9 mouse cellular contexts compared by ENCODE assay signal in the genomic region with DNA sequence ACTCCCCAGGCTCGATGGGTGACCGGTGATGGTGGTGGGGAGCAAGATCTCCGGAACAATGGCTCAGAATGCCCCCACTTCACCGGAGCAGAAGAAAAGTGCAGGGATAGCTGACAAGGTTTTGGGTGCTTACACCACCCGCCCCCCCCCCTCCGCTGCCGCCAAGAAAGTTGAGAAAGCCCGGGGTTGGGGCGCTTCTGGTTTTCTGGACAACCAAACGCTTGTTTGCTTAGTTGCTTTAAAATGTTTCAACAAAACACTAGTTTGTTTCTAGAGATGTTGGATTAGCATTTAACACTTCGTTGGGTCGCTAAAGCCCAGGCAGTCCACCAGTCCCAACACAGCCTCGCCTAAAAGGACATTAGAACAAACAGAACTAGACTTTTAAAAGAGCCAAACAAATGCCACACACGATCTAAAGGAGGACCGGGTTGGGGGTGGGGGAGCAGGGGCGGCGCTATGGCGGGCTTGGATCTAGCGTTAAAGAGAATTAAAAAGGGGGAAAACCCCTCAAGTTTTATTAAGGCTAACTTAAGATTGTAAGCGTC. TPM values are rescaled to one million over a fixed set of nuclear protein-coding genes. Genes with fewer than 3 reads are reported as not detected.
DNase-seq lines count a peak whose midpoint lies in the region; ATAC-seq and TF ChIP-seq lines count a peak whose summit lies in the region.
"Had no signal": no experiment of that assay in that cellular context is flagged by ENCODE, and none has a peak within 500 bp of the region (broad histone marks: within the 10 kb centered on the region; RNA-seq: fewer than 3 reads in every experiment).

No protein-coding gene starts in this region.

- peak overlapping the region; percentile 90 for H3K4me3 ChIP-seq in heart, embryonic 11.5 days (ENCODE audit: low read depth, low read length)
- peak overlapping the region; percentile 68 to 79 (median 73) for H3K4me3 ChIP-seq in CH12.LX (replicated peaks in 1 of 3; ENCODE audit: low read depth in 2 of 3, low read length in 2 of 3, poor library complexity in 1 of 3)
- H3K4me3 ChIP-seq in forebrain, embryonic 11.5 days (ENCODE audit: low read depth, low read length): peak overlapping the region; percentile 62
- peak overlapping the region; percentile 71 for H3K4me3 ChIP-seq in limb, embryonic 13.5 days
- H3K4me3 ChIP-seq in small intestine, adult 2 months (ENCODE audit: low read depth, low read length): peak overlapping the region; percentile 68

- WGBS in heart, embryonic 11.5 days (ENCODE audit: insufficient replicate concordance): under 1% methylated on average over 20 of the region's 20 CpGs
- WGBS in forebrain, embryonic 11.5 days: under 1% methylated on average over 20 of the region's 20 CpGs
- WGBS in limb, embryonic 13.5 days: under 1% methylated on average over 20 of the region's 20 CpGs
- under 1% methylated on average over 20 of the region's 20 CpGs for WGBS in small intestine, adult 2 months

- TF ChIP-seq CTCF in CH12.LX (conservative IDR thresholded peaks at IDR 0.05 in 1 of 2, IDR thresholded peaks at IDR 0.05 in 1 of 2; ENCODE audit: low read depth in 2 of 2, low read length in 2 of 2): no peak
- TF ChIP-seq CTCF in small intestine, adult 2 months (IDR thresholded peaks at IDR 0.05; ENCODE audit: extremely low read depth, insufficient read length, insufficient replicate concordance, low read depth, low read length): no peak

- H3K27ac ChIP-seq in heart, embryonic 11.5 days (ENCODE audit: low read depth, low read length): peak overlapping the region; percentile 99
- H3K27ac ChIP-seq in CH12.LX (ENCODE audit: insufficient read depth, low read depth): peak overlapping the region; percentile 91
- H3K27ac ChIP-seq in forebrain, embryonic 11.5 days (ENCODE audit: low read depth, low read length): peak overlapping the region; percentile 93
- H3K27ac ChIP-seq in limb, embryonic 13.5 days: peak overlapping the region; percentile 96
- peak overlapping the region; percentile 89 for H3K27ac ChIP-seq in small intestine, adult 2 months (ENCODE audit: insufficient read depth, low read depth, low read length)

- no peak for TF ChIP-seq EP300 in CH12.LX (IDR thresholded peaks at IDR 0.05; ENCODE audit: low read length)

- in situ Hi-C loops in CH12.LX (cut with MboI; ENCODE audit: low pct_ligation_motif_present, low pct_unique_long_range_greater_than_20kb, low sequenced_read_pairs): loop anchor here (10.0 kb wide), 1 partner anchor 58 kb away; no protein-coding TSS in a partner anchor

- TF ChIP-seq POLR2A in CH12.LX (IDR thresholded peaks at IDR 0.05; ENCODE audit: low read depth, low read length): no peak
- no peak for TF ChIP-seq POLR2A in small intestine, adult 2 months (IDR thresholded peaks at IDR 0.05; ENCODE audit: low read depth, low read length)

- TF ChIP-seq RAD21 in CH12.LX (IDR thresholded peaks at IDR 0.05; ENCODE audit: low read depth, low read length): no peak

- no peaks in the 10 kb centered on the region for H3K27me3 ChIP-seq in heart, embryonic 11.5 days (ENCODE audit: control insufficient read depth, insufficient read depth, low read length)
- no peaks in the 10 kb centered on the region for H3K27me3 ChIP-seq in CH12.LX (replicated peaks)
- H3K27me3 ChIP-seq in forebrain, embryonic 11.5 days (ENCODE audit: control insufficient read depth, insufficient read depth, low read length): peaks cover 2% of the 10 kb centered on the region; the same call in 1 of the 2 replicates
- no peaks in the 10 kb centered on the region for H3K27me3 ChIP-seq in limb, embryonic 13.5 days
- no peaks in the 10 kb centered on the region for H3K27me3 ChIP-seq in small intestine, adult 2 months (ENCODE audit: control insufficient read depth, insufficient read depth, low read length)
- H3K27me3 ChIP-seq: Patski had no signal

- H3K79me2 ChIP-seq in CH12.LX (replicated peaks; ENCODE audit: control insufficient read depth, extremely low read depth, insufficient read depth, poor library complexity, severe bottlenecking): peaks cover 20% of the 10 kb centered on the region

- ATAC-seq in heart, embryonic 11.5 days (replicated peaks; ENCODE audit: insufficient number of reproducible peaks, low FRiP score, low TSS enrichment): 0 out of 2 replicates have a peak, but pooled peaks have one; percentile 6
- ATAC-seq in forebrain, embryonic 11.5 days (replicated peaks; ENCODE audit: low FRiP score): peak; percentile 47
- ATAC-seq in limb, embryonic 13.5 days (ENCODE audit: low FRiP score, low read depth): no peak; the same call in 1 of the 2 replicates

- H3K9me3 ChIP-seq in heart, embryonic 11.5 days (replicated peaks; ENCODE audit: control insufficient read depth, low read length): no peaks in the 10 kb centered on the region
- no peaks in the 10 kb centered on the region for H3K9me3 ChIP-seq in CH12.LX (replicated peaks; ENCODE audit: low read length)
- H3K9me3 ChIP-seq in forebrain, embryonic 11.5 days (ENCODE audit: control insufficient read depth, low read length): no peaks in the 10 kb centered on the region
- no peaks in the 10 kb centered on the region for H3K9me3 ChIP-seq in limb, embryonic 13.5 days

- H3K36me3 ChIP-seq in heart, embryonic 11.5 days (ENCODE audit: control insufficient read depth, insufficient read depth, low read length): peaks cover 3% of the 10 kb centered on the region
- peaks cover 6 to 7% of the 10 kb centered on the region in 2 experiments for H3K36me3 ChIP-seq in CH12.LX (replicated peaks in 1 of 2; ENCODE audit: control insufficient read depth in 1 of 2, insufficient read depth in 1 of 2, low read length in 1 of 2)
- H3K36me3 ChIP-seq in forebrain, embryonic 11.5 days (ENCODE audit: control insufficient read depth, insufficient read depth, low read length): no peaks in the 10 kb centered on the region
- H3K36me3 ChIP-seq in limb, embryonic 13.5 days: peaks cover 3% of the 10 kb centered on the region; the same call in 1 of the 2 replicates
- peaks cover 9% of the 10 kb centered on the region for H3K36me3 ChIP-seq in small intestine, adult 2 months (ENCODE audit: control insufficient read depth, insufficient read depth, low read length)

- no peaks in the 10 kb centered on the region for H3K4me1 ChIP-seq in heart, embryonic 11.5 days (ENCODE audit: control insufficient read depth, insufficient read depth, low read length)
- peaks cover 6 to 47% of the 10 kb centered on the region in 2 experiments for H3K4me1 ChIP-seq in CH12.LX (ENCODE audit: control insufficient read depth in 1 of 2, insufficient read depth in 2 of 2)
- H3K4me1 ChIP-seq in forebrain, embryonic 11.5 days (replicated peaks; ENCODE audit: control insufficient read depth, insufficient read depth, low read length): peaks cover 8% of the 10 kb centered on the region
- peaks cover 41% of the 10 kb centered on the region for H3K4me1 ChIP-seq in limb, embryonic 13.5 days
- H3K4me1 ChIP-seq in small intestine, adult 2 months (ENCODE audit: control insufficient read depth, insufficient read depth, insufficient read length, low read length): peaks cover 9% of the 10 kb centered on the region; the same call in 1 of the 2 replicates

- intact Hi-C loops in gastrocnemius, postnatal 36 days (cut with DNase I): no loop called here

- H3K4me2 ChIP-seq in heart, embryonic 11.5 days: peak overlapping the region; percentile 96
- H3K4me2 ChIP-seq in CH12.LX (ENCODE audit: insufficient read depth, low read depth, poor library complexity, severe bottlenecking): peak overlapping the region; percentile 58
- peak overlapping the region; percentile 81 for H3K4me2 ChIP-seq in forebrain, embryonic 11.5 days (ENCODE audit: low read depth, low read length, severe bottlenecking)
- peak overlapping the region; percentile 85 for H3K4me2 ChIP-seq in limb, embryonic 13.5 days (replicated peaks)

- dilution Hi-C loops in CH12.LX (cut with MboI; ENCODE audit: extremely low pct_ligation_motif_present, extremely low pct_unique_long_range_greater_than_20kb, low sequenced_read_pairs): no loop called here

- peak overlapping the region; percentile 94 for H3K9ac ChIP-seq in heart, embryonic 11.5 days (ENCODE audit: low read depth, low read length)
- H3K9ac ChIP-seq in CH12.LX (ENCODE audit: insufficient read depth, low read depth): peak overlapping the region; percentile 92
- peak overlapping the region; percentile 85 for H3K9ac ChIP-seq in forebrain, embryonic 11.5 days (ENCODE audit: low read length)
- H3K9ac ChIP-seq in limb, embryonic 13.5 days: peak overlapping the region; percentile 86

- no peak for DNase-seq in heart, postnatal 4 days
- no peak for DNase-seq in CH12.LX (ENCODE audit: extremely low read depth)
- peak; percentile 79 for DNase-seq in forebrain, embryonic 11.5 days (ENCODE audit: low spot score)
- DNase-seq in embryo, embryonic 11 days: no peak
- no peak for DNase-seq in gastrocnemius, postnatal 36 days

TF ChIP-seq in CH12.LX, 34 proteins besides CTCF, POLR2A, EP300 and RAD21:
- TF ChIP-seq MAZ (IDR thresholded peaks at IDR 0.05; ENCODE audit: low read depth, low read length): no peak
- 0 out of 2 replicates have a peak, but pooled peaks have one; percentile 18 for TF ChIP-seq CHD2 (IDR thresholded peaks at IDR 0.05; ENCODE audit: low read length)
- no peak for TF ChIP-seq USF2 (conservative IDR thresholded peaks at IDR 0.05; ENCODE audit: low read depth, low read length)

RNA-seq across cellular contexts. Expression of a gene that starts 0.6 kb away (rescaled TPM):
- polyA plus RNA-seq in heart, embryonic 11.5 days (2014; fragmentation: Nextera tagmentation; extraction: Ambion mirVana): 45.5 and 59.9 TPM in 2 replicates
- total RNA-seq in heart, postnatal 4 days (2021): 10 to 100 TPM; 37.0 to 38.2 TPM
- total RNA-seq in CH12.LX (2012; rRNA removed): 6.2 and 7.6 TPM in 2 replicates
- 11.6 and 13.5 TPM in 2 replicates for total RNA-seq in CH12.LX (2014; rRNA removed)
- polyA plus RNA-seq in CH12.LX (2012; ENCODE audit: insufficient read length, low read depth): 4.1 and 6.1 TPM in 2 replicates
- 57.7 and 63.1 TPM in 2 replicates for polyA plus RNA-seq in forebrain, embryonic 11.5 days (2014; fragmentation: Nextera tagmentation; extraction: Ambion mirVana)
- 64.3 and 72.1 TPM in 2 replicates for polyA plus RNA-seq in limb, embryonic 13.5 days (2015; fragmentation: Nextera tagmentation; extraction: Ambion mirVana)
- 28.7 and 98.8 TPM in 2 replicates for polyA plus RNA-seq in small intestine, adult 2 months (2012; rRNA removed)
- 10 to 100 TPM; 16.4 to 17.4 TPM for total RNA-seq in gastrocnemius, postnatal 36 days (2021)
